7 mouse cellular contexts compared by ENCODE assay signal in the genomic region with DNA sequence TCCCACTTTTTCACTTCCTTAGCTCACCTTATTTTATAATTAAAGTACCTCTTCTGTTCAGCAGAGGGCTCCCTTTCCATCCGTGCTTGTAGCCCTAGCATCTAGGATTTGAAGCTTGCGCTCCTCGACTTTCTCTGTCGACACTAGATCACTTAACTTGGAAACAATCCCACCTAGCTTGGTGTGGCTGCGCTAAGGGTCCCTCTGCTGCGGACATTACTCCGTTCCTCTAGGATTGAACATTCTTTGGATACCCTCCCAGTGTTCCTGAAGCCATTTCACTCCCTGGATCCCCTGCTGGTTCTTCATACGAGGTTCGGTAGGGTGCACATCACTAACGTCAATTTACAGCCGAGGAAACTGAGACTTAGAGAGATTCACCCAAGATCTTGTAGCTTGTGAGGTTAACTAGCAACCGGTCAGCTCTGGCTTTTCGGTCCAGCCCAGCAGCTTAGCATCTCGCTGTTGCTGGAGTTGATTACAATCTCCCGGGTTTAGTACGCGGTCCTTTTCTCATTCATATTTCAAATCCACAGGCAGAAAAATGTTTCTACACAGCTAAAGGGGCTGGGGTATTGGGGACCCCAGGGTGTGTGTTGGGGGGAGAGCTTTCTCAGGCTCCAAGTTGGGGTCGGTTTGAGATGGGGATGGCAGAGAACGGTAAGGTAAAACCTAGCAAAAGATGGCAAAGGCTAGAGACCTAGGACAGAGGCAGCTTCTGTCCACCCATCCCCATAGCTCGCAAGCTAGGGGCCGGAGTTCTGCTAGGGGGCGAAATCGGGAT. TPM values are rescaled to one million over a fixed set of nuclear protein-coding genes. Genes with fewer than 3 reads are reported as not detected.
DNase-seq lines count a peak whose midpoint lies in the region; ATAC-seq lines count a peak whose summit lies in the region.

No protein-coding gene starts in this region.

- DNase-seq in ZHBTc4 (ENCODE audit: low read depth, low spot score), result peak; percentile 91
- peak; percentile 52 for DNase-seq in cerebellum, adult 9-11 months
- DNase-seq in left cerebral cortex, postnatal 4 days, result peak; percentile 47
- no peak for DNase-seq in thymus, postnatal 36 days

- peaks cover 15% of the 10 kb centered on the region for H3K4me1 ChIP-seq in intestine, embryonic 16.5 days (ENCODE audit: control insufficient read depth, insufficient read depth, low read length)
- peaks cover 30% of the 10 kb centered on the region for H3K4me1 ChIP-seq in midbrain, embryonic 13.5 days (replicated peaks)

- H3K27me3 ChIP-seq in intestine, embryonic 16.5 days (replicated peaks; ENCODE audit: control insufficient read depth, insufficient read depth, low read length), result peaks cover 39% of the 10 kb centered on the region
- 0 out of 2 replicates have a peak, but pooled peaks cover 9% of the 10 kb centered on the region for H3K27me3 ChIP-seq in midbrain, embryonic 13.5 days

- no peak overlapping the region for H3K27ac ChIP-seq in intestine, embryonic 16.5 days (ENCODE audit: low read length)
- H3K27ac ChIP-seq in midbrain, embryonic 13.5 days, result peak overlapping the region; percentile 84

- intact Hi-C loops in left cerebral cortex, postnatal 4 days (cut with DNase I), result loop anchor here (5.0 kb wide), 1 partner anchor 87 kb away; no protein-coding TSS in a partner anchor

- H3K36me3 ChIP-seq in intestine, embryonic 16.5 days (ENCODE audit: control insufficient read depth, insufficient read depth, low read length), result no peaks in the 10 kb centered on the region
- no peaks in the 10 kb centered on the region for H3K36me3 ChIP-seq in midbrain, embryonic 13.5 days

- H3K4me2 ChIP-seq in intestine, embryonic 16.5 days (ENCODE audit: low read depth, low read length), result peak overlapping the region; percentile 93
- H3K4me2 ChIP-seq in midbrain, embryonic 13.5 days (replicated peaks), result peak overlapping the region; percentile 70

- WGBS in intestine, embryonic 16.5 days, result 1% methylated on average over 23 of the region's 23 CpGs
- WGBS in midbrain, embryonic 13.5 days, result under 1% methylated on average over 23 of the region's 23 CpGs

- ATAC-seq in frontal cortex, adult (ENCODE audit: low TSS enrichment), result peak; percentile 79
- peak; percentile 75; the same call in 1 of the 2 replicates for ATAC-seq in intestine, embryonic 16.5 days
- peak; percentile 19 for ATAC-seq in midbrain, embryonic 13.5 days

- no peak overlapping the region for H3K9ac ChIP-seq in intestine, embryonic 16.5 days (ENCODE audit: low read depth, low read length)
- peak overlapping the region; percentile 86 for H3K9ac ChIP-seq in midbrain, embryonic 13.5 days (replicated peaks)

- H3K9me3 ChIP-seq in intestine, embryonic 16.5 days (ENCODE audit: control insufficient read depth, low read length), result no peaks in the 10 kb centered on the region
- H3K9me3 ChIP-seq in midbrain, embryonic 13.5 days, result no peaks in the 10 kb centered on the region

- peak overlapping the region; percentile 66 for H3K4me3 ChIP-seq in intestine, embryonic 16.5 days (ENCODE audit: low read length)
- peak overlapping the region; percentile 76 for H3K4me3 ChIP-seq in midbrain, embryonic 13.5 days (replicated peaks)

RNA-seq across cellular contexts. Expression of gene Sema5b, which starts 0.4 kb away (rescaled TPM):
- 4.2 and 5.1 TPM in 2 replicates for polyA plus RNA-seq in intestine, embryonic 16.5 days (2015; fragmentation: Nextera tagmentation; extraction: Ambion mirVana)
- total RNA-seq in left cerebral cortex, postnatal 4 days (2021), result 10 to 100 TPM; 29.9 to 30.5 TPM
- polyA plus RNA-seq in midbrain, embryonic 13.5 days (2015; fragmentation: Nextera tagmentation; extraction: Ambion mirVana), result 36.9 and 43.6 TPM in 2 replicates

RNA-seq across cellular contexts. Expression of gene Pdia5, which starts 49.9 kb away (rescaled TPM):
- polyA plus RNA-seq in intestine, embryonic 16.5 days (2015; fragmentation: Nextera tagmentation; extraction: Ambion mirVana), result 54.2 and 60.0 TPM in 2 replicates
- total RNA-seq in left cerebral cortex, postnatal 4 days (2021), result 1 to 10 TPM; 6.6 to 7.4 TPM
- 12.0 and 13.9 TPM in 2 replicates for polyA plus RNA-seq in midbrain, embryonic 13.5 days (2015; fragmentation: Nextera tagmentation; extraction: Ambion mirVana)

Comparison
In these comparisons a context has a peak if more than half of its experiments do, and no peak if none do; other contexts are left out.
1. DNase-seq: peak in ZHBTc4 (single experiment), cerebellum, adult 9-11 months (single experiment) and left cerebral cortex, postnatal 4 days (single experiment); none in thymus, postnatal 36 days (0 of 2).
2. ATAC-seq: peak in every context shown above with its lines; median percentile 79 in frontal cortex, adult; 75 in intestine, embryonic 16.5 days; 19 in midbrain, embryonic 13.5 days.